In genomic region chr3:99247996-99248801, GRCm38 (mm10) we compare ENCODE assay signal across 11 mouse cellular contexts. TPM values are rescaled to one million over a fixed set of nuclear protein-coding genes. Genes with fewer than 3 reads are reported as not detected.
DNase-seq lines count a peak whose midpoint lies in the region; ATAC-seq and TF ChIP-seq lines count a peak whose summit lies in the region.
"Had no signal": no experiment of that assay in that cellular context is flagged by ENCODE, and none has a peak within 500 bp of the region (broad histone marks: within the 10 kb centered on the region; RNA-seq: fewer than 3 reads in every experiment).

No protein-coding gene starts in this region.

- DNase-seq in hindbrain, embryonic 14.5 days (ENCODE audit: low spot score): no peak
- DNase-seq in embryo, embryonic 11 days: peak; percentile 73
- peak; percentile 77 for DNase-seq in limb, embryonic 10.5 days (ENCODE audit: low spot score)
- DNase-seq in T-cell, adult 2 months (ENCODE audit: low spot score): no peak
- DNase-seq in kidney, adult 9 months: no peak
- no peak for DNase-seq in ovary, adult 18-20 months (ENCODE audit: low spot score)
- DNase-seq: lung, postnatal 14 days; thymus, adult 18-20 months had no signal

- TF ChIP-seq EP300 in ES-Bruce4 (IDR thresholded peaks at IDR 0.05; ENCODE audit: insufficient read depth, low read depth, low read length): 0 out of 2 replicates have a peak, but pooled peaks have one; percentile 40

- TF ChIP-seq POLR2A in ES-Bruce4 (IDR thresholded peaks at IDR 0.05; ENCODE audit: insufficient read depth, low read length): no peak

- 1% methylated on average over 28 of the region's 28 CpGs for WGBS in hindbrain, embryonic 12.5 days
- WGBS in hindbrain, embryonic 14.5 days: 1% methylated on average over 28 of the region's 28 CpGs
- 1% methylated on average over 28 of the region's 28 CpGs for WGBS in limb, embryonic 10.5 days

- no peak overlapping the region for H3K27ac ChIP-seq in hindbrain, embryonic 12.5 days
- H3K27ac ChIP-seq in hindbrain, embryonic 14.5 days: no peak overlapping the region
- no peak overlapping the region for H3K27ac ChIP-seq in ES-Bruce4 (ENCODE audit: insufficient read depth, low read length)
- peak overlapping the region; percentile 99 for H3K27ac ChIP-seq in limb, embryonic 10.5 days
- H3K27ac ChIP-seq: kidney, postnatal 0 days had no signal

- no peak for ATAC-seq in hindbrain, embryonic 12.5 days (ENCODE audit: low FRiP score)
- no peak; the same call in 1 of the 2 replicates for ATAC-seq in hindbrain, embryonic 14.5 days (ENCODE audit: low FRiP score)

- H3K9me3 ChIP-seq in hindbrain, embryonic 12.5 days (replicated peaks): no peaks in the 10 kb centered on the region
- H3K9me3 ChIP-seq in hindbrain, embryonic 14.5 days (ENCODE audit: control insufficient read depth, low read length): no peaks in the 10 kb centered on the region
- H3K9me3 ChIP-seq in ES-Bruce4 (replicated peaks; ENCODE audit: control insufficient read depth, insufficient read depth, low read length, poor library complexity, severe bottlenecking): no peaks in the 10 kb centered on the region
- no peaks in the 10 kb centered on the region for H3K9me3 ChIP-seq in limb, embryonic 10.5 days (replicated peaks)

- no peak overlapping the region for H3K9ac ChIP-seq in hindbrain, embryonic 12.5 days
- no peak overlapping the region for H3K9ac ChIP-seq in hindbrain, embryonic 14.5 days
- H3K9ac ChIP-seq in ES-Bruce4 (ENCODE audit: low read depth, poor library complexity, severe bottlenecking): no peak overlapping the region

- no peak for TF ChIP-seq CTCF in ES-Bruce4 (IDR thresholded peaks at IDR 0.05; ENCODE audit: low read depth, low read length)

- no peak overlapping the region for H3K4me3 ChIP-seq in hindbrain, embryonic 12.5 days
- H3K4me3 ChIP-seq in hindbrain, embryonic 14.5 days (replicated peaks; ENCODE audit: low read length): no peak overlapping the region
- H3K4me3 ChIP-seq in ES-Bruce4 (ENCODE audit: low read depth, low read length): no peak overlapping the region
- H3K4me3 ChIP-seq in limb, embryonic 10.5 days: peak overlapping the region; percentile 88

- H3K36me3 ChIP-seq in hindbrain, embryonic 12.5 days: no peaks in the 10 kb centered on the region
- H3K36me3 ChIP-seq in hindbrain, embryonic 14.5 days (replicated peaks; ENCODE audit: control insufficient read depth, insufficient read depth): no peaks in the 10 kb centered on the region
- H3K36me3 ChIP-seq in ES-Bruce4 (ENCODE audit: control insufficient read depth, insufficient read depth, low read length, poor library complexity, severe bottlenecking): no peaks in the 10 kb centered on the region
- no peaks in the 10 kb centered on the region for H3K36me3 ChIP-seq in limb, embryonic 10.5 days

- H3K4me2 ChIP-seq in hindbrain, embryonic 12.5 days (replicated peaks): peak overlapping the region; percentile 18; the same call in 1 of the 2 replicates
- H3K4me2 ChIP-seq in hindbrain, embryonic 14.5 days (replicated peaks): no peak overlapping the region

- H3K27me3 ChIP-seq in hindbrain, embryonic 12.5 days: peaks cover 98% of the 10 kb centered on the region
- H3K27me3 ChIP-seq in hindbrain, embryonic 14.5 days (ENCODE audit: control insufficient read depth, insufficient read depth, low read length): peaks cover 100% of the 10 kb centered on the region
- H3K27me3 ChIP-seq in ES-Bruce4 (ENCODE audit: control insufficient read depth, insufficient read depth, low read length, poor library complexity, severe bottlenecking): peaks cover 16% of the 10 kb centered on the region
- H3K27me3 ChIP-seq in limb, embryonic 10.5 days (ENCODE audit: low read depth, poor library complexity, severe bottlenecking): peaks cover 88% of the 10 kb centered on the region

- H3K4me1 ChIP-seq in hindbrain, embryonic 12.5 days: no peaks in the 10 kb centered on the region
- no peaks in the 10 kb centered on the region for H3K4me1 ChIP-seq in hindbrain, embryonic 14.5 days (replicated peaks; ENCODE audit: control insufficient read depth, insufficient read depth, low read length)
- H3K4me1 ChIP-seq in ES-Bruce4 (ENCODE audit: control insufficient read depth, insufficient read depth, low read length): no peaks in the 10 kb centered on the region
- H3K4me1 ChIP-seq in limb, embryonic 10.5 days: peaks cover 82% of the 10 kb centered on the region

RNA-seq across cellular contexts. Expression of gene Tbx15, which starts 8.0 kb away (rescaled TPM):
- 9.3 and 12.5 TPM in 2 replicates for polyA plus RNA-seq in hindbrain, embryonic 12.5 days (2016; fragmentation: Nextera tagmentation; extraction: Ambion mirVana)
- polyA plus RNA-seq in hindbrain, embryonic 14.5 days (2014; fragmentation: Nextera tagmentation; extraction: Ambion mirVana): 0.32 and 0.82 TPM in 2 replicates
- 1.1 and 1.7 TPM in 2 replicates for polyA plus RNA-seq in ES-Bruce4 (2011; ENCODE audit: insufficient read depth, insufficient read length, low read depth, missing spikeins)
- 25.8 and 41.2 TPM in 2 replicates for polyA plus RNA-seq in limb, embryonic 10.5 days (2016; fragmentation: Nextera tagmentation; extraction: Ambion mirVana)
- polyA plus RNA-seq: kidney, postnatal 0 days had no signal

Comparison
In these comparisons a context has a peak if more than half of its experiments do, and no peak if none do; other contexts are left out.
1. DNase-seq: peak in embryo, embryonic 11 days (single experiment) and limb, embryonic 10.5 days (single experiment); none in hindbrain, embryonic 14.5 days (single experiment), T-cell, adult 2 months (single experiment), kidney, adult 9 months (single experiment) and ovary, adult 18-20 months (single experiment).